Mouse (Mus musculus) lung, postnatal 0 days (tissue): ENCODE measurements around the gene Amt.

Source experiments
- CTCF ChIP-seq: IDR thresholded peaks from 2 replicates; pipeline ENCODE4 v1.5.1; 2016; ENCODE audit warnings: antibody characterized with exemption, mild to moderate bottlenecking
- EP300 ChIP-seq: IDR thresholded peaks from 2 replicates; pipeline ENCODE4 v1.6.1; 2016; ENCODE audit warnings: antibody characterized with exemption, mild to moderate bottlenecking, control low read depth

DNA sequence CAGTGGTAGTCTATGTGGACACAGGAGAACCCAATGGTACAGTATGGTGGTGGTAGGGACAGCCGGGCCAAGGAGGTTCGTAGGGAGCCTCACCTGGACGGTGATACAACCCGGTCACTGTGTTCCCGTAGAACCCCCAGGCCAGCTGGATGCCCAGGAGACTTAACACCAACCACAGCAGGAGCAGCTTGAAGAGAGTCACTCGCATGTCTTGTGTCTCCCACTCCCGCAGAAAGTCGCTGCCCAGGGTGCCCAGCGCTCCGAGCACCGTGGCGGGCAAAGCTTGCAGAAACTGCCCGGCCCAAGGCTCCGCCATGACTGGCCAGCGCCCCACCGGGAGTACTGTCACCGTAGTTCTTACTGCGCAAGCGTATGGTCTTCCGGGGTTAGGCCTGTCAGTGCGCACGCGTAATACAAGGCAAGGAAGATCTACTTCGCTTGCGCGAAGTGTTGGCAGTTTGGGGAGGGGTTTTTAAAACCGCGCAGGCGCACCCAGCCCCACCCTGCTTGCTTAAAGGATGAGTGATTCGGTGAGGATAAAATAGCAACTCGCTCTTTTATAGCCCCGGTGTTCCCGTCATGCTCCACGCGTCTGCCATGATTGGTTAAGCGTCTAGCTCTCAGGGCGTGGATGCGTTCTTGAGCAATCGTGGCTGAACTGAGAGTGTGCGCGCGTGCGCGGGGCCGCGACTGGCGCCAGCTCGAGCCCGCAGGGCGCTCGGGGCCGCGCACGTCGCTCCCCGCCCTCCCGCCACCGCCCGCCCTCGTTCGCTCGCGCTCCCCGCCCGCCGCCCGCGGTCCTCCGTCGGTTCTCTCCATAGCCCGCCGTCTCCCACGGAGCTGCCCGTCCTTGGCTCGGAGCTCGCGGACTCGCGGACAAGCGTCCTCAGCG, 9.2 kb downstream of the Amt start, which contains the start of the genes Rhoa and Tcta:
- TF ChIP-seq CTCF (0 out of 2 replicates have a peak, but pooled peaks have one; percentile 8), EP300 (no peak)
